Mouse (Mus musculus) stomach, postnatal 0 days (tissue): ENCODE results near the gene Armc3.

Source experiments
- CTCF ChIP-seq: IDR thresholded peaks from 2 replicates; pipeline ENCODE4 v1.5.1; 2016; ENCODE audit warnings: antibody characterized with exemption, low read depth, mild to moderate bottlenecking, moderate library complexity
- EP300 ChIP-seq: optimal IDR thresholded peaks from 2 replicates; pipeline ENCODE3; 2016; ENCODE audit warnings: antibody characterized with exemption

GRCm38 (mm10) chr2:19327811-19328210 lies 128.7 kb downstream of the Armc3 start:
- TF ChIP-seq CTCF (no peak), EP300 (no peak)
